Mouse (Mus musculus): Measurements from ENCODE around the gene Zfp12. TPM values are rescaled to one million over a fixed set of nuclear protein-coding genes. Genes with fewer than 3 reads are reported as not detected.
A peak's percentile ranks its signal among the peaks of the same experiment; 100 is the strongest.

Zfp12 gene
- polyA plus RNA-seq, 1 experiment from 2014 or later = 24.0 TPM

- H3K4me1 ChIP-seq (ENCODE audit: control insufficient read depth, insufficient read depth, low read length) = peaks cover 10% of the 10 kb centered on the region
- H3K27ac ChIP-seq (ENCODE audit: low read depth, low read length) = no peak overlapping the region
- ATAC-seq (ENCODE audit: low read depth) = no peak
- H3K9ac ChIP-seq (replicated peaks; ENCODE audit: low read depth, low read length) = no peak overlapping the region
- 24% methylated on average over 24 of the region's 24 CpGs for WGBS
- peaks cover 38% of the 10 kb centered on the region for H3K36me3 ChIP-seq (ENCODE audit: control insufficient read depth, insufficient read depth, low read length)
- no peak overlapping the region for H3K4me2 ChIP-seq (ENCODE audit: low read depth, low read length)
- H3K27me3 ChIP-seq (ENCODE audit: control insufficient read depth, insufficient read depth, low read length) = peaks cover 49% of the 10 kb centered on the region
- H3K4me3 ChIP-seq (ENCODE audit: low read depth, low read length) = no peak overlapping the region
- H3K9me3 ChIP-seq (ENCODE audit: control insufficient read depth, low read length) = no peaks in the 10 kb centered on the region
These were observed 20.2 kb downstream of the Zfp12 start for GRCm38 (mm10) chr5:143255131-143255519.

GRCm38 (mm10) chr5:143255802-143256201 is 20.8 kb downstream of the Zfp12 start:
- Histone ChIP-seq H3K4me1 (ENCODE audit: control insufficient read depth, insufficient read depth, low read length) (peaks cover 10% of the 10 kb centered on the region), H3K27me3 (ENCODE audit: control insufficient read depth, insufficient read depth, low read length) (peaks cover 49% of the 10 kb centered on the region), H3K27ac (ENCODE audit: low read depth, low read length) (no peak overlapping the region), H3K4me3 (ENCODE audit: low read depth, low read length) (no peak overlapping the region), H3K9ac (replicated peaks; ENCODE audit: low read depth, low read length) (no peak overlapping the region), H3K9me3 (ENCODE audit: control insufficient read depth, low read length) (no peaks in the 10 kb centered on the region), H3K4me2 (ENCODE audit: low read depth, low read length) (no peak overlapping the region), H3K36me3 (ENCODE audit: control insufficient read depth, insufficient read depth, low read length) (peaks cover 44% of the 10 kb centered on the region)
- 81% methylated on average over 5 of the region's 5 CpGs for WGBS
- ATAC-seq (ENCODE audit: low read depth) = no peak

- Histone ChIP-seq H3K36me3 (ENCODE audit: control insufficient read depth, insufficient read depth, low read length) (peaks cover 37% of the 10 kb centered on the region), H3K4me3 (ENCODE audit: low read depth, low read length) (no peak overlapping the region), H3K4me1 (ENCODE audit: control insufficient read depth, insufficient read depth, low read length) (no peaks in the 10 kb centered on the region), H3K9me3 (ENCODE audit: control insufficient read depth, low read length) (no peaks in the 10 kb centered on the region), H3K9ac (replicated peaks; ENCODE audit: low read depth, low read length) (no peak overlapping the region), H3K27ac (ENCODE audit: low read depth, low read length) (no peak overlapping the region), H3K4me2 (ENCODE audit: low read depth, low read length) (no peak overlapping the region), H3K27me3 (ENCODE audit: control insufficient read depth, insufficient read depth, low read length) (peaks cover 12% of the 10 kb centered on the region)
- no peak for ATAC-seq (ENCODE audit: low read depth)
- 92% methylated on average over 8 of the region's 8 CpGs for WGBS
These were observed 26.7 kb downstream of the Zfp12 start for GRCm38 (mm10) chr5:143261636-143262035.

- no peak for ATAC-seq (ENCODE audit: low read depth)
These were observed 29.7 kb downstream of the Zfp12 start for GRCm38 (mm10) chr5:143264689-143265088.

GRCm38 (mm10) chr5:143265409-143265808 is 30.4 kb downstream of the Zfp12 start:
- ATAC-seq (ENCODE audit: low read depth) = no peak
- H3K4me1 ChIP-seq (ENCODE audit: control insufficient read depth, insufficient read depth, low read length) = peaks cover 11% of the 10 kb centered on the region
- no peak overlapping the region for H3K27ac ChIP-seq (ENCODE audit: low read depth, low read length)
- no peak overlapping the region for H3K4me2 ChIP-seq (ENCODE audit: low read depth, low read length)
- no peaks in the 10 kb centered on the region for H3K27me3 ChIP-seq (ENCODE audit: control insufficient read depth, insufficient read depth, low read length)
- H3K4me3 ChIP-seq (ENCODE audit: low read depth, low read length) = no peak overlapping the region
- 50% methylated on average over 1 of the region's 1 CpGs for WGBS
- H3K36me3 ChIP-seq (ENCODE audit: control insufficient read depth, insufficient read depth, low read length) = peaks cover 28% of the 10 kb centered on the region
- H3K9ac ChIP-seq (replicated peaks; ENCODE audit: low read depth, low read length) = no peak overlapping the region
- no peaks in the 10 kb centered on the region for H3K9me3 ChIP-seq (ENCODE audit: control insufficient read depth, low read length)

More at GRCm38 (mm10) chr5:143264689-143265088, 29.7 kb downstream of the Zfp12 start:
- Histone ChIP-seq H3K9ac (replicated peaks; ENCODE audit: low read depth, low read length) (no peak overlapping the region), H3K27ac (ENCODE audit: low read depth, low read length) (no peak overlapping the region), H3K27me3 (ENCODE audit: control insufficient read depth, insufficient read depth, low read length) (no peaks in the 10 kb centered on the region), H3K4me1 (ENCODE audit: control insufficient read depth, insufficient read depth, low read length) (peaks cover 10% of the 10 kb centered on the region), H3K36me3 (ENCODE audit: control insufficient read depth, insufficient read depth, low read length) (peaks cover 33% of the 10 kb centered on the region), H3K4me2 (ENCODE audit: low read depth, low read length) (no peak overlapping the region), H3K4me3 (ENCODE audit: low read depth, low read length) (no peak overlapping the region), H3K9me3 (ENCODE audit: control insufficient read depth, low read length) (no peaks in the 10 kb centered on the region)
- WGBS = 93% methylated on average over 10 of the region's 10 CpGs

GRCm38 (mm10) chr5:143266794-143267193 is 31.8 kb downstream of the Zfp12 start:
- H3K4me1 ChIP-seq (ENCODE audit: control insufficient read depth, insufficient read depth, low read length) = peaks cover 20% of the 10 kb centered on the region
- no peak for ATAC-seq (ENCODE audit: low read depth)
- H3K27me3 ChIP-seq (ENCODE audit: control insufficient read depth, insufficient read depth, low read length) = no peaks in the 10 kb centered on the region
- no peak overlapping the region for H3K27ac ChIP-seq (ENCODE audit: low read depth, low read length)
- H3K9ac ChIP-seq (replicated peaks; ENCODE audit: low read depth, low read length) = no peak overlapping the region
- H3K4me3 ChIP-seq (ENCODE audit: low read depth, low read length) = no peak overlapping the region
- no peaks in the 10 kb centered on the region for H3K9me3 ChIP-seq (ENCODE audit: control insufficient read depth, low read length)
- no peak overlapping the region for H3K4me2 ChIP-seq (ENCODE audit: low read depth, low read length)
- WGBS = 90% methylated on average over 6 of the region's 6 CpGs
- peaks cover 23% of the 10 kb centered on the region for H3K36me3 ChIP-seq (ENCODE audit: control insufficient read depth, insufficient read depth, low read length)

- peaks cover 20% of the 10 kb centered on the region for H3K4me1 ChIP-seq (ENCODE audit: control insufficient read depth, insufficient read depth, low read length)
- H3K27ac ChIP-seq (ENCODE audit: low read depth, low read length) = peak overlapping the region; percentile 75
- ATAC-seq (ENCODE audit: low read depth) = no peak
- WGBS = 16% methylated on average over 8 of the region's 8 CpGs
- H3K9ac ChIP-seq (replicated peaks; ENCODE audit: low read depth, low read length) = peak overlapping the region; percentile 73
- H3K4me3 ChIP-seq (ENCODE audit: low read depth, low read length) = peak overlapping the region; percentile 77
- peak overlapping the region; percentile 95 for H3K4me2 ChIP-seq (ENCODE audit: low read depth, low read length)
- no peaks in the 10 kb centered on the region for H3K27me3 ChIP-seq (ENCODE audit: control insufficient read depth, insufficient read depth, low read length)
- peaks cover 1% of the 10 kb centered on the region; the same call in 1 of the 2 replicates for H3K36me3 ChIP-seq (ENCODE audit: control insufficient read depth, insufficient read depth, low read length)
- H3K9me3 ChIP-seq (ENCODE audit: control insufficient read depth, low read length) = no peaks in the 10 kb centered on the region
These were observed 34.0 kb downstream of the Zfp12 start for GRCm38 (mm10) chr5:143268985-143269362.

- Histone ChIP-seq H3K4me2 (ENCODE audit: low read depth, low read length) (peak within 1 kb of the TSS; percentile 95), H3K27ac (ENCODE audit: low read depth, low read length) (peak within 1 kb of the TSS; percentile 75), H3K4me1 (ENCODE audit: control insufficient read depth, insufficient read depth, low read length) (peaks cover 20% of the 10 kb centered on the region), H3K9me3 (ENCODE audit: control insufficient read depth, low read length) (no peaks in the 10 kb centered on the region), H3K9ac (replicated peaks; ENCODE audit: low read depth, low read length) (peak within 1 kb of the TSS; percentile 73), H3K27me3 (ENCODE audit: control insufficient read depth, insufficient read depth, low read length) (no peaks in the 10 kb centered on the region), H3K4me3 (ENCODE audit: low read depth, low read length) (peak within 1 kb of the TSS; percentile 77), H3K36me3 (ENCODE audit: control insufficient read depth, insufficient read depth, low read length) (no peaks in the 10 kb centered on the region)
- ATAC-seq (ENCODE audit: low read depth) = peak; percentile 85
- under 1% methylated on average over 76 of the region's 79 CpGs for WGBS
These were observed 34.6 kb downstream of the Zfp12 start, which contains the start of gene Zfp316 for GRCm38 (mm10) chr5:143269363-143270150. TSS of gene Zfp316 (minus strand) at chr5:143270022.

- ATAC-seq (ENCODE audit: low read depth) = no peak; the same call in 1 of the 2 replicates
- Histone ChIP-seq H3K4me3 (ENCODE audit: low read depth, low read length) (peak overlapping the region; percentile 77), H3K9me3 (ENCODE audit: control insufficient read depth, low read length) (no peaks in the 10 kb centered on the region), H3K4me1 (ENCODE audit: control insufficient read depth, insufficient read depth, low read length) (peaks cover 20% of the 10 kb centered on the region), H3K4me2 (ENCODE audit: low read depth, low read length) (peak overlapping the region; percentile 95), H3K27me3 (ENCODE audit: control insufficient read depth, insufficient read depth, low read length) (no peaks in the 10 kb centered on the region), H3K36me3 (ENCODE audit: control insufficient read depth, insufficient read depth, low read length) (no peaks in the 10 kb centered on the region), H3K9ac (replicated peaks; ENCODE audit: low read depth, low read length) (peak overlapping the region; percentile 73), H3K27ac (ENCODE audit: low read depth, low read length) (peak overlapping the region; percentile 75; the same call in 1 of the 2 replicates)
- WGBS = 2% methylated on average over 12 of the region's 12 CpGs
These were observed 35.2 kb downstream of the Zfp12 start for GRCm38 (mm10) chr5:143270151-143270519.
